Mouse (Mus musculus) limb, embryonic 15.5 days (tissue): ENCODE results near the gene Tspan3. TPM values are rescaled to one million over a fixed set of nuclear protein-coding genes. Genes with fewer than 3 reads are reported as not detected.
A peak's percentile ranks its signal among the peaks of the same experiment; 100 is the strongest.

ENCODE experiments used
- ATAC-seq: fragments of 200-750 bp; cut with Nextera tagmentation; 2 replicates; pipeline ENCODE4 v1.8.0; 2017; ENCODE audit warnings: low read depth, moderate TSS enrichment; ENCODE audit not compliant: insufficient number of reproducible peaks, low FRiP score, low TSS enrichment
- H3K27ac ChIP-seq: fragments of 300-500 bp; sonication (generic); 2 replicates; pipeline ENCODE4 v1.5.1; 2015; ENCODE audit warnings: moderate library complexity, mild to moderate bottlenecking, inconsistent platforms
- H3K27me3 ChIP-seq: fragments of 300-500 bp; sonication (generic); 2 replicates; pipeline ENCODE4 v1.6.1; 2015; ENCODE audit warnings: inconsistent platforms
- H3K36me3 ChIP-seq: fragments of 300-500 bp; sonication (generic); 2 replicates; pipeline ENCODE4 v1.6.1; 2015; ENCODE audit warnings: inconsistent platforms
- H3K4me1 ChIP-seq: fragments of 300-500 bp; sonication (generic); 2 replicates; pipeline ENCODE4 v1.6.1; 2015; ENCODE audit warnings: inconsistent platforms
- H3K4me2 ChIP-seq: fragments of 300-500 bp; sonication (generic); 2 replicates; pipeline ENCODE4 v1.6.1; 2015; ENCODE audit warnings: mild to moderate bottlenecking, inconsistent platforms
- H3K4me3 ChIP-seq: fragments of 300-500 bp; sonication (generic); 2 replicates; pipeline ENCODE4 v1.5.1; 2015; ENCODE audit warnings: mild to moderate bottlenecking, inconsistent platforms
- H3K9ac ChIP-seq: fragments of 300-500 bp; sonication (generic); 2 replicates; pipeline ENCODE4 v1.6.1; 2015; ENCODE audit warnings: inconsistent platforms
- H3K9me3 ChIP-seq: fragments of 300-500 bp; sonication (generic); 2 replicates; pipeline ENCODE4 v1.6.1; 2016; ENCODE audit warnings: inconsistent platforms
- WGBS: fragments of 180-500 bp; shearing (Covaris S2); methylation state at CpG from one replicate; pipeline ENCODE4 v1.1.7; 2015; 5-methylcytosine and 5-hydroxymethylcytosine counted together
- polyA plus RNA-seq: library from polyadenylated mRNA; unstranded; fragments of >200 nt; fragmentation: Nextera tagmentation; extraction: Ambion mirVana; gene quantifications from 2 replicates; pipeline ENCODE4 v1.2.1, GENCODE M21; 2015

Gene Tspan3
- polyA plus RNA-seq, 1 experiment from 2014 or later: 463 TPM

- Histone ChIP-seq H3K9me3 (no peaks in the 10 kb centered on the region), H3K9ac (no peak overlapping the region), H3K4me2 (no peak overlapping the region), H3K36me3 (peaks cover 59% of the 10 kb centered on the region), H3K27ac (no peak overlapping the region), H3K4me1 (peaks cover 15% of the 10 kb centered on the region), H3K27me3 (no peaks in the 10 kb centered on the region), H3K4me3 (no peak overlapping the region)
- ATAC-seq: no peak
- 85% methylated on average over 9 of the region's 9 CpGs for WGBS
Measured at GRCm38 (mm10) chr9:56128331-56128730, 36.9 kb downstream of the Tspan3 start.

GRCm38 (mm10) chr9:56126453-56127173 lies 38.7 kb downstream of the Tspan3 start:
- H3K4me3 ChIP-seq: no peak overlapping the region
- ATAC-seq: no peak
- H3K27ac ChIP-seq: no peak overlapping the region
- no peaks in the 10 kb centered on the region for H3K27me3 ChIP-seq
- H3K4me1 ChIP-seq: peaks cover 15% of the 10 kb centered on the region
- H3K9me3 ChIP-seq: no peaks in the 10 kb centered on the region
- no peak overlapping the region for H3K4me2 ChIP-seq
- WGBS: 84% methylated on average over 16 of the region's 16 CpGs
- H3K36me3 ChIP-seq: peaks cover 42% of the 10 kb centered on the region
- no peak overlapping the region for H3K9ac ChIP-seq

GRCm38 (mm10) chr9:56124561-56124960 lies 40.7 kb downstream of the Tspan3 start:
- Histone ChIP-seq H3K36me3 (peaks cover 22% of the 10 kb centered on the region), H3K4me1 (peaks cover 23% of the 10 kb centered on the region), H3K4me2 (no peak overlapping the region), H3K4me3 (no peak overlapping the region), H3K9me3 (no peaks in the 10 kb centered on the region), H3K27ac (no peak overlapping the region), H3K27me3 (no peaks in the 10 kb centered on the region), H3K9ac (no peak overlapping the region)
- WGBS: 21% methylated on average over 11 of the region's 11 CpGs
- ATAC-seq: no peak

- Histone ChIP-seq H3K36me3 (peaks cover 13% of the 10 kb centered on the region), H3K4me1 (peaks cover 27% of the 10 kb centered on the region), H3K9ac (no peak overlapping the region), H3K4me2 (no peak overlapping the region), H3K4me3 (no peak overlapping the region), H3K27ac (no peak overlapping the region), H3K9me3 (no peaks in the 10 kb centered on the region), H3K27me3 (no peaks in the 10 kb centered on the region)
- 66% methylated on average over 7 of the region's 7 CpGs for WGBS
- ATAC-seq: no peak
Measured at GRCm38 (mm10) chr9:56123613-56124012, 41.7 kb downstream of the Tspan3 start.

- peaks cover 8% of the 10 kb centered on the region for H3K36me3 ChIP-seq
- 47% methylated on average over 8 of the region's 8 CpGs for WGBS
- H3K4me2 ChIP-seq: no peak overlapping the region
- H3K4me3 ChIP-seq: no peak overlapping the region
- H3K9me3 ChIP-seq: no peaks in the 10 kb centered on the region
- no peak overlapping the region for H3K9ac ChIP-seq
- no peak overlapping the region for H3K27ac ChIP-seq
- no peak; the same call in 1 of the 2 replicates for ATAC-seq
- H3K27me3 ChIP-seq: no peaks in the 10 kb centered on the region
- H3K4me1 ChIP-seq: peaks cover 28% of the 10 kb centered on the region
Measured at GRCm38 (mm10) chr9:56122973-56123372, 42.3 kb downstream of the Tspan3 start.

GRCm38 (mm10) chr9:56121097-56121496 lies 44.2 kb downstream of the Tspan3 start:
- H3K4me3 ChIP-seq: no peak overlapping the region
- WGBS: 24% methylated on average over 7 of the region's 7 CpGs
- no peak for ATAC-seq
- H3K27ac ChIP-seq: no peak overlapping the region
- peaks cover 28% of the 10 kb centered on the region for H3K4me1 ChIP-seq
- H3K4me2 ChIP-seq: no peak overlapping the region
- H3K36me3 ChIP-seq: no peaks in the 10 kb centered on the region
- no peak overlapping the region for H3K9ac ChIP-seq
- H3K9me3 ChIP-seq: no peaks in the 10 kb centered on the region
- H3K27me3 ChIP-seq: no peaks in the 10 kb centered on the region

- ATAC-seq: no peak
- Histone ChIP-seq H3K4me1 (peaks cover 25% of the 10 kb centered on the region), H3K4me3 (no peak overlapping the region), H3K9me3 (no peaks in the 10 kb centered on the region), H3K36me3 (no peaks in the 10 kb centered on the region), H3K27ac (no peak overlapping the region), H3K27me3 (no peaks in the 10 kb centered on the region), H3K9ac (no peak overlapping the region), H3K4me2 (no peak overlapping the region)
- 38% methylated on average over 2 of the region's 2 CpGs for WGBS
Measured at GRCm38 (mm10) chr9:56119651-56120050, 45.6 kb downstream of the Tspan3 start.

- no peaks in the 10 kb centered on the region for H3K27me3 ChIP-seq
- no peak for ATAC-seq
- 6% methylated on average over 14 of the region's 14 CpGs for WGBS
- peak overlapping the region; percentile 81 for H3K4me2 ChIP-seq
- H3K4me1 ChIP-seq: peaks cover 17% of the 10 kb centered on the region
- no peaks in the 10 kb centered on the region for H3K36me3 ChIP-seq
- no peaks in the 10 kb centered on the region for H3K9me3 ChIP-seq
- no peak overlapping the region for H3K9ac ChIP-seq
- H3K27ac ChIP-seq: no peak overlapping the region
- peak overlapping the region; percentile 41 for H3K4me3 ChIP-seq
Measured at GRCm38 (mm10) chr9:56118582-56118981, 46.7 kb downstream of the Tspan3 start.

- Histone ChIP-seq H3K4me3 (no peak overlapping the region), H3K4me1 (peaks cover 19% of the 10 kb centered on the region), H3K27me3 (no peaks in the 10 kb centered on the region), H3K9ac (no peak overlapping the region), H3K4me2 (no peak overlapping the region), H3K27ac (no peak overlapping the region), H3K9me3 (no peaks in the 10 kb centered on the region), H3K36me3 (no peaks in the 10 kb centered on the region)
- WGBS: 77% methylated on average over 5 of the region's 5 CpGs
- ATAC-seq: no peak
Measured at GRCm38 (mm10) chr9:56118091-56118490, 47.2 kb downstream of the Tspan3 start.

- no peak for ATAC-seq
- Histone ChIP-seq H3K4me3 (no peak overlapping the region), H3K36me3 (no peaks in the 10 kb centered on the region), H3K4me2 (no peak overlapping the region), H3K4me1 (peaks cover 19% of the 10 kb centered on the region), H3K27ac (no peak overlapping the region), H3K9ac (no peak overlapping the region), H3K27me3 (no peaks in the 10 kb centered on the region), H3K9me3 (no peaks in the 10 kb centered on the region)
- WGBS: 78% methylated on average over 5 of the region's 5 CpGs
Measured at GRCm38 (mm10) chr9:56108174-56108573, 57.1 kb downstream of the Tspan3 start.

- Histone ChIP-seq H3K27ac (no peak overlapping the region), H3K36me3 (no peaks in the 10 kb centered on the region), H3K27me3 (no peaks in the 10 kb centered on the region)
Measured at GRCm38 (mm10) chr9:56107527-56107926, 57.8 kb downstream of the Tspan3 start.

GRCm38 (mm10) chr9:56106274-56107072 lies 58.8 kb downstream of the Tspan3 start:
- Histone ChIP-seq H3K4me3 (no peak overlapping the region), H3K36me3 (no peaks in the 10 kb centered on the region), H3K27ac (no peak overlapping the region), H3K9me3 (no peaks in the 10 kb centered on the region), H3K27me3 (no peaks in the 10 kb centered on the region), H3K9ac (no peak overlapping the region), H3K4me2 (no peak overlapping the region), H3K4me1 (peaks cover 11% of the 10 kb centered on the region)
- WGBS: 56% methylated on average over 6 of the region's 6 CpGs
- ATAC-seq: no peak

More at GRCm38 (mm10) chr9:56107527-56107926, 57.8 kb downstream of the Tspan3 start:
- no peak overlapping the region for H3K9ac ChIP-seq
- H3K4me2 ChIP-seq: no peak overlapping the region
- H3K4me3 ChIP-seq: no peak overlapping the region
- 79% methylated on average over 6 of the region's 6 CpGs for WGBS
- H3K9me3 ChIP-seq: no peaks in the 10 kb centered on the region
- H3K4me1 ChIP-seq: peaks cover 13% of the 10 kb centered on the region
- ATAC-seq: no peak
